Mouse (Mus musculus) CH12.LX (cell line): Measurements from ENCODE around the gene Sez6l2.

Source experiments
- CTCF ChIP-seq, 2 experiments: IDR thresholded peaks in 1 of 2; conservative IDR thresholded peaks in 1 of 2; 2 replicates each; pipeline ENCODE4 v1.5.1; 2011 to 2012; ENCODE audit warnings: low read depth in 2 of 2, low read length in 2 of 2, improper control_type of control experiment in 1 of 2, inconsistent platforms in 1 of 2, mild to moderate bottlenecking in 1 of 2, moderate library complexity in 1 of 2
- E2F4 ChIP-seq: IDR thresholded peaks from 2 replicates; pipeline ENCODE4 v1.6.1; 2011; ENCODE audit warnings: low read depth, low read length, improper control_type of control experiment; ENCODE audit not compliant: insufficient replicate concordance
- ELF1 ChIP-seq: IDR thresholded peaks from 2 replicates; pipeline ENCODE4 v1.6.1; 2014; ENCODE audit warnings: low read depth, mild to moderate bottlenecking, inconsistent platforms, low read length, improper control_type of control experiment
- ETS1 ChIP-seq: conservative IDR thresholded peaks from 2 replicates; pipeline ENCODE4 v1.6.1; 2012; ENCODE audit warnings: low read depth, mild to moderate bottlenecking, inconsistent platforms, low read length, improper control_type of control experiment, moderate library complexity
- KAT2A ChIP-seq: IDR thresholded peaks from 2 replicates; pipeline ENCODE4 v1.6.1; 2012; ENCODE audit warnings: low read length, improper control_type of control experiment, inconsistent platforms; ENCODE audit not compliant: insufficient replicate concordance
- MAX ChIP-seq: IDR thresholded peaks from 2 replicates; pipeline ENCODE4 v1.6.1; 2011; ENCODE audit warnings: low read length, improper control_type of control experiment
- PAX5 ChIP-seq: IDR thresholded peaks from 2 replicates; pipeline ENCODE4 v1.6.1; 2012; ENCODE audit warnings: low read length, inconsistent platforms, mixed read lengths
- POLR2A ChIP-seq: IDR thresholded peaks from 2 replicates; pipeline ENCODE4 v1.6.1; 2011; ENCODE audit warnings: low read depth, mild to moderate bottlenecking, improper control_type of control experiment, low read length
- POLR2AphosphoS2 ChIP-seq: IDR thresholded peaks from 2 replicates; pipeline ENCODE4 v1.6.1; 2011; ENCODE audit warnings: low read depth, low read length, improper control_type of control experiment
- TCF12 ChIP-seq: IDR thresholded peaks from 2 replicates; pipeline ENCODE4 v1.6.1; 2014; ENCODE audit warnings: low read depth, mild to moderate bottlenecking, inconsistent platforms, low read length, improper control_type of control experiment
- USF1 ChIP-seq: IDR thresholded peaks from 2 replicates; pipeline ENCODE4 v1.6.1; 2014; ENCODE audit warnings: low read depth, mild to moderate bottlenecking, inconsistent platforms, low read length, improper control_type of control experiment
- ZC3H11A ChIP-seq: IDR thresholded peaks from 2 replicates; pipeline ENCODE4 v1.6.1; 2012; ENCODE audit warnings: low read depth, mild to moderate bottlenecking, inconsistent platforms, low read length, improper control_type of control experiment
- ZMIZ1 ChIP-seq: IDR thresholded peaks from 2 replicates; pipeline ENCODE4 v1.6.1; 2012; ENCODE audit warnings: low read depth, mild to moderate bottlenecking, inconsistent platforms, low read length, improper control_type of control experiment
- ZNF384 ChIP-seq: IDR thresholded peaks from 2 replicates; pipeline ENCODE4 v1.6.1; 2012; ENCODE audit warnings: low read depth, low read length, improper control_type of control experiment, inconsistent platforms

- TF ChIP-seq USF1, result no peak
- no peak for TF ChIP-seq ZNF384
- TF ChIP-seq POLR2AphosphoS2, result no peak
- TF ChIP-seq CTCF (conservative IDR thresholded peaks at IDR 0.05 in 1 of 2, IDR thresholded peaks at IDR 0.05 in 1 of 2; ENCODE audit: low read depth in 2 of 2, low read length in 2 of 2), result no peak
- TF ChIP-seq ZC3H11A, result no peak
- no peak for TF ChIP-seq PAX5
- TF ChIP-seq E2F4, result no peak
- TF ChIP-seq POLR2A, result no peak
- no peak for TF ChIP-seq ELF1
- TF ChIP-seq ETS1, result no peak
- TF ChIP-seq ZMIZ1, result no peak
- TF ChIP-seq TCF12, result no peak
- no peak for TF ChIP-seq MAX
- no peak for TF ChIP-seq KAT2A
Measured at GRCm38 (mm10) chr7:126932652-126933051, 17.7 kb upstream of the Sez6l2 start.
